Mouse (Mus musculus): ENCODE data around the gene Btla. TPM values are rescaled to one million over a fixed set of nuclear protein-coding genes. Genes with fewer than 3 reads are reported as not detected.

Gene Btla
- polyA plus RNA-seq, 1 experiment from 2014 or later: 0.10 TPM

GRCm38 (mm10) chr16:45251773-45252413 is 27.8 kb downstream of the Btla start:
- Histone ChIP-seq H3K27ac (ENCODE audit: low read length) (no peak overlapping the region), H3K9ac (ENCODE audit: low read depth, low read length) (no peak overlapping the region), H3K36me3 (ENCODE audit: control insufficient read depth, insufficient read depth, low read length) (no peaks in the 10 kb centered on the region), H3K27me3 (ENCODE audit: control insufficient read depth, insufficient read depth, low read depth, low read length) (no peaks in the 10 kb centered on the region), H3K4me2 (ENCODE audit: low read length) (no peak overlapping the region), H3K4me3 (ENCODE audit: low read depth, low read length) (no peak overlapping the region), H3K4me1 (ENCODE audit: control insufficient read depth, insufficient read depth, low read length) (no peaks in the 10 kb centered on the region), H3K9me3 (replicated peaks; ENCODE audit: control insufficient read depth, low read length, poor library complexity, severe bottlenecking) (no peaks in the 10 kb centered on the region)
- no peak for ATAC-seq
- WGBS: 90% methylated on average over 6 of the region's 6 CpGs

- H3K4me3 ChIP-seq (ENCODE audit: low read depth, low read length): no peak overlapping the region
- no peaks in the 10 kb centered on the region for H3K36me3 ChIP-seq (ENCODE audit: control insufficient read depth, insufficient read depth, low read length)
- no peaks in the 10 kb centered on the region for H3K27me3 ChIP-seq (ENCODE audit: control insufficient read depth, insufficient read depth, low read depth, low read length)
- H3K4me1 ChIP-seq (ENCODE audit: control insufficient read depth, insufficient read depth, low read length): no peaks in the 10 kb centered on the region
- no peaks in the 10 kb centered on the region for H3K9me3 ChIP-seq (replicated peaks; ENCODE audit: control insufficient read depth, low read length, poor library complexity, severe bottlenecking)
- WGBS: 88% methylated on average over 7 of the region's 7 CpGs
- H3K4me2 ChIP-seq (ENCODE audit: low read length): no peak overlapping the region
- no peak for ATAC-seq
- no peak overlapping the region for H3K9ac ChIP-seq (ENCODE audit: low read depth, low read length)
- H3K27ac ChIP-seq (ENCODE audit: low read length): no peak overlapping the region
Measured at GRCm38 (mm10) chr16:45255183-45255861, 31.2 kb downstream of the Btla start.

- Histone ChIP-seq H3K27ac (ENCODE audit: low read length) (no peak overlapping the region), H3K4me1 (ENCODE audit: control insufficient read depth, insufficient read depth, low read length) (no peaks in the 10 kb centered on the region), H3K36me3 (ENCODE audit: control insufficient read depth, insufficient read depth, low read length) (no peaks in the 10 kb centered on the region), H3K9me3 (replicated peaks; ENCODE audit: control insufficient read depth, low read length, poor library complexity, severe bottlenecking) (no peaks in the 10 kb centered on the region), H3K27me3 (ENCODE audit: control insufficient read depth, insufficient read depth, low read depth, low read length) (no peaks in the 10 kb centered on the region), H3K4me2 (ENCODE audit: low read length) (no peak overlapping the region), H3K4me3 (ENCODE audit: low read depth, low read length) (no peak overlapping the region), H3K9ac (ENCODE audit: low read depth, low read length) (no peak overlapping the region)
- no peak for ATAC-seq
- WGBS: 83% methylated on average over 2 of the region's 2 CpGs
Measured at GRCm38 (mm10) chr16:45256895-45257294, 32.8 kb downstream of the Btla start.

- no peak overlapping the region for H3K27ac ChIP-seq (ENCODE audit: low read length)
- no peak overlapping the region for H3K4me3 ChIP-seq (ENCODE audit: low read depth, low read length)
- H3K36me3 ChIP-seq (ENCODE audit: control insufficient read depth, insufficient read depth, low read length): no peaks in the 10 kb centered on the region
- no peaks in the 10 kb centered on the region for H3K4me1 ChIP-seq (ENCODE audit: control insufficient read depth, insufficient read depth, low read length)
- no peak overlapping the region for H3K4me2 ChIP-seq (ENCODE audit: low read length)
- no peak overlapping the region for H3K9ac ChIP-seq (ENCODE audit: low read depth, low read length)
- no peaks in the 10 kb centered on the region for H3K27me3 ChIP-seq (ENCODE audit: control insufficient read depth, insufficient read depth, low read depth, low read length)
- no peaks in the 10 kb centered on the region for H3K9me3 ChIP-seq (replicated peaks; ENCODE audit: control insufficient read depth, low read length, poor library complexity, severe bottlenecking)
- ATAC-seq: no peak
- whole genome bisulfite sequencing: 86% methylated on average over 1 of the region's 1 CpGs
Measured at GRCm38 (mm10) chr16:45257567-45257966, 33.5 kb downstream of the Btla start.

- Histone ChIP-seq H3K9ac (ENCODE audit: low read depth, low read length) (no peak overlapping the region), H3K9me3 (replicated peaks; ENCODE audit: control insufficient read depth, low read length, poor library complexity, severe bottlenecking) (no peaks in the 10 kb centered on the region), H3K27me3 (ENCODE audit: control insufficient read depth, insufficient read depth, low read depth, low read length) (no peaks in the 10 kb centered on the region), H3K4me2 (ENCODE audit: low read length) (no peak overlapping the region), H3K4me1 (ENCODE audit: control insufficient read depth, insufficient read depth, low read length) (no peaks in the 10 kb centered on the region), H3K27ac (ENCODE audit: low read length) (no peak overlapping the region), H3K36me3 (ENCODE audit: control insufficient read depth, insufficient read depth, low read length) (no peaks in the 10 kb centered on the region), H3K4me3 (ENCODE audit: low read depth, low read length) (no peak overlapping the region)
- WGBS: 93% methylated on average over 2 of the region's 2 CpGs
- ATAC-seq: no peak
Measured at GRCm38 (mm10) chr16:45259663-45260062, 35.5 kb downstream of the Btla start.

- Histone ChIP-seq H3K4me2 (ENCODE audit: low read length) (no peak overlapping the region), H3K27ac (ENCODE audit: low read length) (no peak overlapping the region), H3K27me3 (ENCODE audit: control insufficient read depth, insufficient read depth, low read depth, low read length) (no peaks in the 10 kb centered on the region), H3K4me1 (ENCODE audit: control insufficient read depth, insufficient read depth, low read length) (no peaks in the 10 kb centered on the region), H3K9ac (ENCODE audit: low read depth, low read length) (no peak overlapping the region), H3K36me3 (ENCODE audit: control insufficient read depth, insufficient read depth, low read length) (no peaks in the 10 kb centered on the region), H3K9me3 (replicated peaks; ENCODE audit: control insufficient read depth, low read length, poor library complexity, severe bottlenecking) (no peaks in the 10 kb centered on the region), H3K4me3 (ENCODE audit: low read depth, low read length) (no peak overlapping the region)
- 72% methylated on average over 2 of the region's 2 CpGs for WGBS
- no peak for ATAC-seq
Measured at GRCm38 (mm10) chr16:45261321-45261720, 37.2 kb downstream of the Btla start.

- H3K27ac ChIP-seq (ENCODE audit: low read length): no peak overlapping the region
- H3K36me3 ChIP-seq (ENCODE audit: control insufficient read depth, insufficient read depth, low read length): no peaks in the 10 kb centered on the region
- H3K9me3 ChIP-seq (replicated peaks; ENCODE audit: control insufficient read depth, low read length, poor library complexity, severe bottlenecking): no peaks in the 10 kb centered on the region
- no peak for ATAC-seq
- H3K4me1 ChIP-seq (ENCODE audit: control insufficient read depth, insufficient read depth, low read length): no peaks in the 10 kb centered on the region
- H3K9ac ChIP-seq (ENCODE audit: low read depth, low read length): no peak overlapping the region
- H3K4me2 ChIP-seq (ENCODE audit: low read length): no peak overlapping the region
- H3K4me3 ChIP-seq (ENCODE audit: low read depth, low read length): no peak overlapping the region
- H3K27me3 ChIP-seq (ENCODE audit: control insufficient read depth, insufficient read depth, low read depth, low read length): no peaks in the 10 kb centered on the region
Measured at GRCm38 (mm10) chr16:45262051-45262450, 37.9 kb downstream of the Btla start.

- H3K27me3 ChIP-seq (ENCODE audit: control insufficient read depth, insufficient read depth, low read depth, low read length): no peaks in the 10 kb centered on the region
- H3K4me2 ChIP-seq (ENCODE audit: low read length): no peak overlapping the region
- no peak overlapping the region for H3K4me3 ChIP-seq (ENCODE audit: low read depth, low read length)
- ATAC-seq: no peak
- H3K27ac ChIP-seq (ENCODE audit: low read length): no peak overlapping the region
- no peaks in the 10 kb centered on the region for H3K4me1 ChIP-seq (ENCODE audit: control insufficient read depth, insufficient read depth, low read length)
- no peak overlapping the region for H3K9ac ChIP-seq (ENCODE audit: low read depth, low read length)
- H3K36me3 ChIP-seq (ENCODE audit: control insufficient read depth, insufficient read depth, low read length): no peaks in the 10 kb centered on the region
- WGBS: 93% methylated on average over 2 of the region's 2 CpGs
- no peaks in the 10 kb centered on the region for H3K9me3 ChIP-seq (replicated peaks; ENCODE audit: control insufficient read depth, low read length, poor library complexity, severe bottlenecking)
Measured at GRCm38 (mm10) chr16:45269886-45270285, 45.8 kb downstream of the Btla start.

GRCm38 (mm10) chr16:45283093-45283492 is 59.0 kb downstream of the Btla start:
- H3K9me3 ChIP-seq (replicated peaks; ENCODE audit: control insufficient read depth, low read length, poor library complexity, severe bottlenecking): no peaks in the 10 kb centered on the region
- no peak overlapping the region for H3K4me3 ChIP-seq (ENCODE audit: low read depth, low read length)
- H3K9ac ChIP-seq (ENCODE audit: low read depth, low read length): no peak overlapping the region
- H3K27ac ChIP-seq (ENCODE audit: low read length): no peak overlapping the region
- ATAC-seq: no peak
- no peaks in the 10 kb centered on the region for H3K36me3 ChIP-seq (ENCODE audit: control insufficient read depth, insufficient read depth, low read length)
- H3K4me2 ChIP-seq (ENCODE audit: low read length): no peak overlapping the region
- H3K4me1 ChIP-seq (ENCODE audit: control insufficient read depth, insufficient read depth, low read length): no peaks in the 10 kb centered on the region
- no peaks in the 10 kb centered on the region for H3K27me3 ChIP-seq (ENCODE audit: control insufficient read depth, insufficient read depth, low read depth, low read length)
- WGBS: 82% methylated on average over 1 of the region's 1 CpGs
